Mouse (Mus musculus) fat pad, adult 2 months (tissue): ENCODE data around the gene Fam107a.

Source experiments
- DNase-seq: peaks from one replicate; pipeline ENCODE4 v3.0.0-alpha.2; 2011; ENCODE audit warnings: low read depth, low spot score; ENCODE audit errors: extremely low read depth

Gene Fam107a

DNA sequence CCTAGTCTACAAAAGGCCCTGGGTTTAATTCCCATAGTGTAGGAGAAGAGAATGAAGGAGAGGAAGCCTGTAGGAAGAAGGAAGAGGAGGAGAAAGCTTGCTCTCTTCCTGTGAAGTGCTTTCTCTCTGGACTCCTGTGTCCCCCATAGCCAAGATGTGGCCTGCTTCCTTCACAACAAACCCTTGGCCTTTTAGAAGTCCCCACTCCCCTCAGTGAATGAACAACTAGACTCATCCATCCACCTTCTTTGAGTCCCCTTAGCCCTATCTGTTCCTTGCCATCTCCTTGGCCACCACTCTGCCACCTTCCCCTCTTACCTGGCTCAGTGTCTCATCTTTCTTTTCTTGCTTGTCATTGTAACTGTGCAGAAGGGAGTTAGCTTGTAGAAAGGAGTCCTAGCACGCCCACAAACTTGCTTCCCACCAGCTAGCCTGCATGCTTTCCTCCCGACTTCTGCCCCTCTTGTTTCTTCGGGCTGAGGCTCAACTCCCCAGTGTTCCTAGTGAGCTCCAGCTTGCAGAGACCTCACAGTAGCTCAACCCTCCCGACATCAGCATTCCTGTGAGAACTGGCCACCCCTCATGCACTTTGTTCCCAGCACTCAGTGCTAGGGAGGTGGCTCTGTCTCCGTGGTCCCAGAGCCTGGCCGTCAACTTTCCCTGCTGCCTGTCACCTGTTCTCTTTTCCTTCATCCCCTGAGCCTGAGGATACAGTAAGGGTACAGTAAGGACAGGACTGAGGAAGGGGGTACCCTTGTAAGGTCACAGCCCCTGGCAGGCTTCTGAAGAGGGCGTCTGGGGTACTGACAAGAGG is 60.1 kb downstream of the Fam107a start:
- no peak for DNase-seq

DNA sequence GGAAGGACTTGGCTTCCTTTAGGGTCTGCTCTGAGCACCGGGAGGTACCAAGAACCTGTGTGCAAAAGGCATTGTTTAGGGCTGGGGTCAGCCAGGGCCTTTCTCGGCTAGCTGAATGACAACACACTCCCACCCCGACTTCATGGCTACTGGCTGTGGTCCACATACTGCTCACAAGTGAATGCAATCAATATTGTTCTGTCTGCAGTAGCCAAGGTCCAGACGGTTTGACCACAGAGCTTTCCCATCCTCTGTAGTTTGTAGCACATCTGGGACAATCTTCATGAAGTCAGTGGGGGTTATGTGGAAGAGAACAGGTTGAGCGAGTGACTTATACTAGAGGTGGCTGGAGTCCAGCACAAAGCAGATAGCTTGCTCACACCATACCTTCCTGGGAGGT is 60.9 kb downstream of the Fam107a start:
- DNase-seq: no peak

DNA sequence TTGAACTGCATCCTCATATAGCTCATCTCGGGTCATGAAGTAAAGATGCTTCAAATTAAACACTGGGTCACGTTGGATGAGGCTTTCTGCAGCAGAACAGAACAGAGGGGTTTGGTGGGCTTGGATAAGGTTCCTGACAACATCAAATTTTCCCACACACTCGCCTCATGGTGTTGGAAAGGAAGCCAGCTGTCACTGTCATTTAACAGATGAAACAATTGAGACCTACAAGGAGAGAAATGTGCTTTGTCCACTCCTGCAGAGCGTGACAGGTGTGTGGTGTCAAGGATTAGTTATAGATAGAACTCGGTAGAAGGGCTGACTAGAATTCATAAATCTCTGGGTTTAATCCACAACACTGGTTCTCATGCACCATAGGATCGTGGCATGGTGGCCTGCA is 61.8 kb downstream of the Fam107a start:
- DNase-seq: no peak

DNA sequence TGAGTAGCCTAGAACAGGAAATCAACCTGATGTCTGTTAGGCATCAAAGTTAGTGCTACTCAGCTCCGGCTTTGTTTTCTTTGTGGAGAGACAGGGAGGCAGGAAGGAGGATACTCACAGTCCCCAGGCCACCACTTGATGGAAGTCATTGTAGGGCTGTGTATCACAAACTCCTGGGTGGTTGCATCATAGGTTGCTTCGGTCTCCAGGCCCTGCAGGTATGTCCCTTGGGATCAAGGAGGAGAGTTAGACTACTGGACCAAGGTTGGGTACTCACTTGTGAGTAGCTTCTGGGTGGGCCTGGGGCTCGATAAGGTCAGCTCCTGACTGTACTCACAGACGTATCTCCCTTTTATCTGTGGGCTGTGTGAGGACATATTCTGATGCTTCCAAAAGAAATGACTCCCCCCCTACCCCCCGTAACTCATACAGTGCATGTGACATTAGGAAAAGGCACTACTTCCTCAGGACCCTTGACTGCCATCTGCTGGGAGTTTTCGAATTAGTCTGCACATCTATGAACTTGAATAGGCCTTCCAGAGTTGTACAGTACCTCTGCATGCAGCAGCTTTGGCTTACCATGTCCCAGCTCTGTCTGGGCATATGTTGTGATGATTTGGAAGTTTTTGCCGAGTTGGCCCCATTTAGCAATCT is 62.6 kb downstream of the Fam107a start:
- DNase-seq: no peak

DNA sequence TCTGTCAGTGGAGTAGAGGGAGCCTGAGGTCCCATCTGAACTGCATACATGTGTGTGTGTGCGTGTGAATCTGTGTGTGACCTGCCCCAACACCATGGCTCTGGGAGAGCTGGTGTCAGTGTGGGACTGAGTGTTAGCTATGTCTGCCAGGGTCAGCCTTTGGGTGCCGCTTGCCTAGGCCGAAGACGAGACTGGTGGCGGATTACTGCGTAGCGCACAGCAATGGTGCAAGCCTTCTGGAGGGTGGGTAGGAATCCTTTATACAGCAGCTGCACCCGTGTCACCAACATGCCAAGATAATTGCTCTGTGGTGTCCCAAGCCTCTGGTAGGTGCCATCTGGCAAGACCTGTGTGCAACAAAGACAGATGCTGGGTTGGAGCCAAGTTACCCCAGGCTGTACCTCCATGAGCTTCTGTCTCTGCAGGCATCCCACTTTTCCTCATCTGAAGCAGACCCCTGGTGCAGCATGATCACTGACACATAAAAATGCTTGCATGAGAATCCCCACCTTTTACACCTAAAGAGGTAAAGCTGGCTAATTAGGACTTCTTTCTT is 66.4 kb downstream of the Fam107a start:
- no peak for DNase-seq

DNA sequence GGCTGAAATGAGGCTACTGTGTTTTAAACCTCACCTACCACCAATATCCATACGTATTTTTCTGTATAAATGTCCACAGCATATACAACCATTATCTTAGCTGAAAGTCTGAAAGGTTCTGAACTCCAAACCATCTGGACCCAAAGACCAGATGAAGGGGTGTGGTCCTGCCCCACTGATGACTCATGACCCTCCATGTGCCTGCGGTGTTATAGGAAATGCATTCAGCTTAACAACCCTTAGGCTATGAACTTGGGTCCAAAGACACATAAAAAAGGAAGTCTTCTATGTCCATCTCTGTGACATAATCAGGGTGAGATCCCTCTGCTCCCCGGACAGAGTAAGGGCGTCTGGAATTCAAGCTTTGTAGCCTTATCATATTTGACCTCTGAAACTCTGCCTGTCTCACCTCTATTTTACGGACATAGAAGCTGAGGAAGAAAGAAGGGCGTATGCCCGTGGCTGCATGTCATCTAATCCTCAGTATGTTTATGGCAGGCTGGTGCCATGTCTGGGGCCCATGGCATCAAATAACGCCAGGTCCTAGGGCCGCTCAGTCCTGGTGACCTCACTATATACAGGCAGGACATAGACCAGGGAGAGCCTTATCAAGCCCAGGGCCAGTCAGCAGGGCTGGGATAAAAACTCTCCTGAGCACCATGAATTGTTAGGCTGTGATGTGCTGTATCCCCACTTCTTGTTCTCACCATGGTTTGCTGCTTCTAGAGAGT is 67.5 kb downstream of the Fam107a start:
- DNase-seq: no peak

DNA sequence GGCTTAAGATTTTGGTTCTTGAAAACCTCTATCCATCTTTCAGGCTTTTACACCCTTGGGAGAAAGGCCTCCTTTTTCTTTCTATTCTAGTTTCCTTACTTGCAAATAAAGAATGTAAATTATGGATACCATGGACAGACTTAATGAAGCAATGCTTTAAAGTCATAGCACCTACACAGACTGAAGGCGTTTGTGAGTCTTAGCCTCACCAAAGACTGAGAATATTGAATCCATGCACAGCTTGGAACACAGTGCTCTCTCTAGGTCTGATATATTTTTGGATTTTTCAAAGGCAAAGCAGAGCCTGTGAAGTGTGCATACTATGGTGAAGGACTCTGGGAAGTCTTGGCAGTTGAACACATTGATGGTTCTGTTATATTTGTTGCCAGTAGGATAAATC is 68.6 kb downstream of the Fam107a start:
- no peak for DNase-seq

DNA sequence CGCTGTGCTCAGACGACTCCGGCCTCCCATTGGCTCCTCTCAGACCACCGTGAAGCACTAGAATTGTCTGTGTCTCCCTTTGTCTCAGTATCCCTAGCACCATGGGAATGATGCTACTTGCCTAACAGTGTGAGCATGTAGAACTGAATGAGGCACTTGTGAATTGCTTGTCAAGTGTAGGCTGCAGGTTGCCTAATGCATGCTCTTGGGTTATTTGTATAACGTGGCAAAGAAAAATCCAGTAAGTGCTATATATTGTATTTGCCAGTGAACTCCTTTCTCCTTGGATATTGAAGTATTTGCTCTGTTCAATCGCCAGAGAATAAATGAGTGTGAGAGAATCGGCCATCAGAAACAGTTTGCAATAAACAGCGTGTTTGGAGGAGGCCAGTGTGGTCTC is 70.9 kb downstream of the Fam107a start:
- DNase-seq: no peak
